Mouse (Mus musculus) right cerebral cortex, postnatal 10 days (tissue): ENCODE measurements around the gene Tacr1.
"Not testable (repeated sequence)": the region's sequence is repeated elsewhere in the genome, so short reads cannot be mapped to it uniquely, and the experiment has no call there.

Experiments used
- DNase-seq, 2 experiments: peaks; one replicate each; pipeline ENCODE4 v3.0.0; 2021; ENCODE audit warnings: low spot score in 2 of 2

Gene Tacr1

GRCm38 (mm10) chr6:82401595-82402451 is at the start of gene Tacr1:
Tacr1 (plus strand) TSS chr6:82402334.
- DNase-seq = peak; percentile 90 to 91

GRCm38 (mm10) chr6:82376144-82376543 is 26.0 kb upstream of the Tacr1 start:
- DNase-seq = no peak

GRCm38 (mm10) chr6:82383556-82383955 is 18.6 kb upstream of the Tacr1 start:
- DNase-seq = no peak

GRCm38 (mm10) chr6:82402501-82403495 is 664 bp downstream of the Tacr1 start:
- DNase-seq = peak; percentile 57 to 60

GRCm38 (mm10) chr6:82418367-82418766 is 16.2 kb downstream of the Tacr1 start:
- no peak for DNase-seq

GRCm38 (mm10) chr6:82420222-82420621 is 18.1 kb downstream of the Tacr1 start:
- DNase-seq = peak; percentile 26 to 31

GRCm38 (mm10) chr6:82428890-82429289 is 26.8 kb downstream of the Tacr1 start:
- no peak for DNase-seq

GRCm38 (mm10) chr6:82429766-82430165 is 27.6 kb downstream of the Tacr1 start:
- no peak for DNase-seq

- DNase-seq = no peak
Observed at GRCm38 (mm10) chr6:82437174-82437573, 35.0 kb downstream of the Tacr1 start.

- not testable (repeated sequence) for DNase-seq
Observed at GRCm38 (mm10) chr6:82452206-82453095, 50.3 kb downstream of the Tacr1 start.

GRCm38 (mm10) chr6:82455245-82455644 is 53.1 kb downstream of the Tacr1 start:
- no peak for DNase-seq

- DNase-seq = no peak
Observed at GRCm38 (mm10) chr6:82457163-82457763, 55.1 kb downstream of the Tacr1 start.

- DNase-seq = peak; percentile 32 to 35
Observed at GRCm38 (mm10) chr6:82458762-82459389, 56.7 kb downstream of the Tacr1 start.

GRCm38 (mm10) chr6:82463171-82463570 is 61.0 kb downstream of the Tacr1 start:
- DNase-seq = no peak

- no peak for DNase-seq
Observed at GRCm38 (mm10) chr6:82474477-82474876, 72.3 kb downstream of the Tacr1 start.

GRCm38 (mm10) chr6:82483842-82484241 is 81.7 kb downstream of the Tacr1 start:
- DNase-seq = no peak

GRCm38 (mm10) chr6:82494481-82494880 is 92.3 kb downstream of the Tacr1 start:
- DNase-seq = no peak

GRCm38 (mm10) chr6:82510843-82511416 is 108.8 kb downstream of the Tacr1 start:
- DNase-seq = no peak

- peak in 1 of 2 experiments; percentile 29 for DNase-seq
Observed at GRCm38 (mm10) chr6:82519626-82520025, 117.5 kb downstream of the Tacr1 start.

GRCm38 (mm10) chr6:82522567-82522966 is 120.4 kb downstream of the Tacr1 start:
- no peak for DNase-seq
